Mouse (Mus musculus) intestine, postnatal 0 days (tissue): Measurements from ENCODE around the gene Atp6v1e2. TPM values are rescaled to one million over a fixed set of nuclear protein-coding genes. Genes with fewer than 3 reads are reported as not detected.

Experiments used
- ATAC-seq: fragments of 200-750 bp; cut with Nextera tagmentation; 2 replicates; pipeline ENCODE4 v1.8.0; 2017; ENCODE audit warnings: mild to moderate bottlenecking, moderate TSS enrichment, moderate library complexity
- H3K27ac ChIP-seq: fragments of 300-500 bp; sonication (generic); 2 replicates; pipeline ENCODE4 v1.5.1; 2014; ENCODE audit warnings: mild to moderate bottlenecking, low read depth, low read length, moderate library complexity
- H3K27me3 ChIP-seq: fragments of 300-500 bp; sonication (generic); replicated peaks from 2 replicates; pipeline ENCODE4 v1.6.1; 2014; ENCODE audit warnings: low read length, mixed read lengths; ENCODE audit not compliant: control insufficient read depth, insufficient read depth
- H3K36me3 ChIP-seq: fragments of 300-500 bp; sonication (generic); 2 replicates; pipeline ENCODE4 v1.6.1; 2014; ENCODE audit warnings: mild to moderate bottlenecking, moderate library complexity; ENCODE audit not compliant: control insufficient read depth, insufficient read depth
- H3K4me1 ChIP-seq: fragments of 300-500 bp; sonication (generic); replicated peaks from 2 replicates; pipeline ENCODE4 v1.6.1; 2014; ENCODE audit warnings: antibody characterized with exemption, low read length, mixed read lengths; ENCODE audit not compliant: control insufficient read depth, insufficient read depth
- H3K4me2 ChIP-seq: fragments of 300-500 bp; sonication (generic); replicated peaks from 2 replicates; pipeline ENCODE4 v1.6.1; 2014; ENCODE audit warnings: low read depth, mild to moderate bottlenecking, moderate library complexity
- H3K4me3 ChIP-seq: fragments of 300-500 bp; sonication (generic); 2 replicates; pipeline ENCODE4 v1.5.1; 2014; ENCODE audit warnings: low read depth, low read length
- H3K9ac ChIP-seq: fragments of 300-500 bp; sonication (generic); 2 replicates; pipeline ENCODE4 v1.6.1; 2014; ENCODE audit warnings: mild to moderate bottlenecking, low read depth, low read length
- H3K9me3 ChIP-seq: fragments of 300-500 bp; sonication (generic); 2 replicates; pipeline ENCODE4 v1.6.1; 2016; ENCODE audit warnings: mixed run types; ENCODE audit not compliant: control insufficient read depth
- CTCF ChIP-seq: sonication (generic); IDR thresholded peaks from 2 replicates; pipeline ENCODE4 v1.5.1; 2016; ENCODE audit warnings: low read depth, mild to moderate bottlenecking, control low read depth, antibody characterized with exemption, moderate library complexity
- WGBS: fragments of 180-500 bp; shearing (Covaris S2); extraction: QIAGEN DNeasy Blood & Tissue Kit; methylation state at CpG from one replicate; pipeline ENCODE4 v1.1.7; 2014; 5-methylcytosine and 5-hydroxymethylcytosine counted together
- polyA plus RNA-seq: library from polyadenylated mRNA; unstranded; fragments of >200 nt; fragmentation: Nextera tagmentation; extraction: Ambion mirVana; gene quantifications from 2 replicates; pipeline ENCODE4 v1.2.1, GENCODE M21; 2015

Gene Atp6v1e2
- polyA plus RNA-seq, 1 experiment from 2014 or later, result not detected

DNA sequence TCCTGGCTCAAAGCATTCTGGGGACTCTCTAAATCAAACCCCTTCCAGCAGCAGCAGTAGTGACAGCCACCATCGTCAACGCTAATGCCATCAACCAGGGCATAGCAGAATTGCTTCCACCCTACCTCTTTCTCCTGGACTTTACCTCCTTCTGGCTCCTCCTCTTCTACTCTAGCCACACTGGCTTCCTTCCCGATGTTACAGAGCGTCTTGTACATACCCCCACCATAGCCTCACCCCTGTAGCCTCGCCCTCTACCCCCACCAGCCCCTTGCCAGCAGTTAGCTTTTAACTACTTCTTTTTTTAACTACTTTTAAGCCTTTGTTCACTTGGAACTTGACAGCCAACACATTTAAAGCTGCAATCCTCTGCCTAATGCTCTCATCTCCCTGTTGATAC, 47.9 kb downstream of the Atp6v1e2 start:
- no peak overlapping the region for H3K9ac ChIP-seq
- no peak for TF ChIP-seq CTCF
- no peaks in the 10 kb centered on the region for H3K9me3 ChIP-seq
- H3K27ac ChIP-seq, result no peak overlapping the region
- H3K4me1 ChIP-seq, result no peaks in the 10 kb centered on the region
- H3K36me3 ChIP-seq, result no peaks in the 10 kb centered on the region
- no peak overlapping the region for H3K4me3 ChIP-seq
- 52% methylated on average over 5 of the region's 5 CpGs for WGBS
- no peak for ATAC-seq
- no peaks in the 10 kb centered on the region for H3K27me3 ChIP-seq
- H3K4me2 ChIP-seq, result no peak overlapping the region

- no peak for ATAC-seq
- no peaks in the 10 kb centered on the region for H3K27me3 ChIP-seq
These were observed 50.1 kb downstream of the Atp6v1e2 start for GRCm38 (mm10) chr17:86897486-86898165.

DNA sequence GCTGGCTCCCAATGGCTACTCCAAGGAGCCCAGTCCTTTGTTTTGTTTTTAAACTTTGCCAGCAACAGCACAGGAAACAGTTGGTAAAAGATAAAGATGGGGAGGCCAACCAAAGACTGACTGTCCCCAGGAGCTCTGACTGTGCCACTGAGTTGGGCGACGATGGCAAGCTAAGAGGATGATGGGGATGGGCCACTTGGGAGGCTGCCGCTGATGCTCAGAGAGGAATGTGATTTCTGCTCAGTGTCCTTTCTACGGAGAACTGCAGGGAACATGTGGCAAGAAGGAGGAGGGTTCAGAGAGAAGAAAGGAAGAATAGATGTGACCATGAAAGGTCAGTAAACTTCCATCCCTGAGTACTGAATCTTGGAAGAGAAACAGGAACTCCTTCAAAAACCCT, 52.5 kb downstream of the Atp6v1e2 start:
- 85% methylated on average over 4 of the region's 4 CpGs for WGBS

More at GRCm38 (mm10) chr17:86897486-86898165, 50.1 kb downstream of the Atp6v1e2 start:
- no peak overlapping the region for H3K9ac ChIP-seq
- H3K27ac ChIP-seq, result no peak overlapping the region
- no peak overlapping the region for H3K4me2 ChIP-seq
- TF ChIP-seq CTCF, result no peak
- no peaks in the 10 kb centered on the region for H3K4me1 ChIP-seq
- H3K9me3 ChIP-seq, result no peaks in the 10 kb centered on the region
- no peak overlapping the region for H3K4me3 ChIP-seq
- H3K36me3 ChIP-seq, result no peaks in the 10 kb centered on the region
- WGBS, result 91% methylated on average over 6 of the region's 6 CpGs

More for the DNA sequence above, 52.5 kb downstream of the Atp6v1e2 start:
- no peak for TF ChIP-seq CTCF
- H3K4me2 ChIP-seq, result no peak overlapping the region
- no peak overlapping the region for H3K4me3 ChIP-seq
- no peaks in the 10 kb centered on the region for H3K36me3 ChIP-seq
- H3K4me1 ChIP-seq, result no peaks in the 10 kb centered on the region
- no peak for ATAC-seq
- H3K9ac ChIP-seq, result no peak overlapping the region
- no peaks in the 10 kb centered on the region for H3K27me3 ChIP-seq
- H3K9me3 ChIP-seq, result no peaks in the 10 kb centered on the region
- no peak overlapping the region for H3K27ac ChIP-seq

Other genes starting within 250 kb of the Atp6v1e2 start
- gene Epas1, start 194.2 kb downstream of the Atp6v1e2 start, polyA plus RNA-seq, result 7.4 and 8.7 TPM in 2 replicates
- not detected in 2 replicates for gene Tmem247, start 30.5 kb downstream of the Atp6v1e2 start, polyA plus RNA-seq
- 7.3 and 7.6 TPM in 2 replicates for gene Rhoq, start 15.2 kb upstream of the Atp6v1e2 start, polyA plus RNA-seq
- 42.6 and 43.8 TPM in 2 replicates for gene Pigf, start 77.5 kb upstream of the Atp6v1e2 start, polyA plus RNA-seq
- 192 and 200 TPM in 2 replicates for gene Cript, start 77.7 kb upstream of the Atp6v1e2 start, polyA plus RNA-seq
- gene Socs5, start 159.8 kb upstream of the Atp6v1e2 start, polyA plus RNA-seq, result 3.9 and 4.6 TPM in 2 replicates